Mouse (Mus musculus) limb, embryonic 13.5 days (tissue): ENCODE data around the gene Sik3. TPM values are rescaled to one million over a fixed set of nuclear protein-coding genes. Genes with fewer than 3 reads are reported as not detected.

Source experiments
- ATAC-seq: fragments of 200-750 bp; cut with Nextera tagmentation; 2 replicates; pipeline ENCODE4 v1.8.0; 2017; ENCODE audit warnings: low read depth, moderate number of reproducible peaks, moderate TSS enrichment; ENCODE audit not compliant: low FRiP score
- H3K27ac ChIP-seq: fragments of 300-500 bp; sonication (generic); 2 replicates; pipeline ENCODE4 v1.5.1; 2015; ENCODE audit warnings: inconsistent platforms, mild to moderate bottlenecking, moderate library complexity
- H3K27me3 ChIP-seq: fragments of 300-500 bp; sonication (generic); 2 replicates; pipeline ENCODE4 v1.6.1; 2015; ENCODE audit warnings: mild to moderate bottlenecking, inconsistent platforms
- H3K36me3 ChIP-seq: fragments of 300-500 bp; sonication (generic); 2 replicates; pipeline ENCODE4 v1.6.1; 2015; ENCODE audit warnings: inconsistent platforms, mild to moderate bottlenecking, moderate library complexity
- H3K4me1 ChIP-seq: fragments of 300-500 bp; sonication (generic); 2 replicates; pipeline ENCODE4 v1.6.1; 2015; ENCODE audit warnings: inconsistent platforms
- H3K4me2 ChIP-seq: fragments of 300-500 bp; sonication (generic); replicated peaks from 2 replicates; pipeline ENCODE4 v1.6.1; 2015; ENCODE audit warnings: inconsistent platforms, mild to moderate bottlenecking, moderate library complexity
- H3K4me3 ChIP-seq: fragments of 300-500 bp; sonication (generic); 2 replicates; pipeline ENCODE4 v1.5.1; 2015; ENCODE audit warnings: moderate library complexity, mild to moderate bottlenecking, inconsistent platforms
- H3K9ac ChIP-seq: fragments of 300-500 bp; sonication (generic); 2 replicates; pipeline ENCODE4 v1.6.1; 2015; ENCODE audit warnings: mild to moderate bottlenecking, inconsistent platforms
- H3K9me3 ChIP-seq: fragments of 300-500 bp; sonication (generic); 2 replicates; pipeline ENCODE4 v1.6.1; 2016; ENCODE audit warnings: inconsistent platforms
- WGBS: fragments of 180-500 bp; shearing (Covaris S2); methylation state at CpG from one replicate; pipeline ENCODE4 v1.1.7; 2015; 5-methylcytosine and 5-hydroxymethylcytosine counted together
- polyA plus RNA-seq: library from polyadenylated mRNA; unstranded; fragments of >200 nt; fragmentation: Nextera tagmentation; extraction: Ambion mirVana; gene quantifications from 2 replicates; pipeline ENCODE4 v1.2.1, GENCODE M21; 2015

The Sik3 gene
- polyA plus RNA-seq, 1 experiment from 2014 or later: 8.2 TPM

GRCm38 (mm10) chr9:46038786-46039185 is 26.2 kb downstream of the Sik3 start:
- peaks cover 12% of the 10 kb centered on the region for H3K4me1 ChIP-seq
- ATAC-seq: no peak
- WGBS: 90% methylated on average over 13 of the region's 13 CpGs
- H3K9ac ChIP-seq: no peak overlapping the region
- no peak overlapping the region for H3K4me2 ChIP-seq
- H3K27me3 ChIP-seq: no peaks in the 10 kb centered on the region
- no peaks in the 10 kb centered on the region for H3K9me3 ChIP-seq
- H3K4me3 ChIP-seq: no peak overlapping the region
- peaks cover 7% of the 10 kb centered on the region; the same call in 1 of the 2 replicates for H3K36me3 ChIP-seq
- no peak overlapping the region for H3K27ac ChIP-seq

- no peaks in the 10 kb centered on the region for H3K9me3 ChIP-seq
- no peak overlapping the region for H3K9ac ChIP-seq
- 75% methylated on average over 2 of the region's 2 CpGs for WGBS
- no peak overlapping the region for H3K27ac ChIP-seq
- no peak overlapping the region for H3K4me2 ChIP-seq
- peaks cover 7% of the 10 kb centered on the region; the same call in 1 of the 2 replicates for H3K36me3 ChIP-seq
- no peaks in the 10 kb centered on the region for H3K4me1 ChIP-seq
- no peak for ATAC-seq
- no peaks in the 10 kb centered on the region for H3K27me3 ChIP-seq
- H3K4me3 ChIP-seq: no peak overlapping the region
Observed at GRCm38 (mm10) chr9:46041186-46041585, 28.6 kb downstream of the Sik3 start.

DNA sequence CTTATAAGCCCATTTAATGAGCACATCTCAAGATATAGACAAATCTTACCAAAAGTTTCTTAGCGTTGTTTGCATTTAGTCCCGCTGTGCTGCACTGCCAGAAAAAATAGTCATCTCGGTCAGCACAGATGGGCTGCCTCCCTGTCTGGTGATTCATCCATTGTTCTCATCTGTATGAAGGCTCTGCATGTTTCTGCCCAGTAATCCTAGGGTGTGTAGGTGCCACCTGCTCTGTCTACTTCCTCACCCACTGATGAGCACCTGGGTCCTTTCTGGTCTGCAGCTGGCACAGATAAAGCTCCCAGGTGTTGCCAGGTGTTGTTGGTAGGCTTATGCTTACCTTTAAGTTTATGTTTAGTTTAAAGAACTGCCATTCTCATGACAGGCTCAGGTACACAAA is 29.8 kb downstream of the Sik3 start:
- ATAC-seq: no peak
- no peaks in the 10 kb centered on the region for H3K9me3 ChIP-seq
- H3K9ac ChIP-seq: no peak overlapping the region
- no peak overlapping the region for H3K4me3 ChIP-seq
- 93% methylated on average over 3 of the region's 3 CpGs for WGBS
- peaks cover 7% of the 10 kb centered on the region; the same call in 1 of the 2 replicates for H3K36me3 ChIP-seq
- no peak overlapping the region for H3K4me2 ChIP-seq
- no peak overlapping the region for H3K27ac ChIP-seq
- no peaks in the 10 kb centered on the region for H3K4me1 ChIP-seq
- H3K27me3 ChIP-seq: no peaks in the 10 kb centered on the region

- H3K9me3 ChIP-seq: no peaks in the 10 kb centered on the region
- no peaks in the 10 kb centered on the region for H3K27me3 ChIP-seq
- H3K36me3 ChIP-seq: peaks cover 7% of the 10 kb centered on the region; the same call in 1 of the 2 replicates
- H3K4me1 ChIP-seq: peaks cover 4% of the 10 kb centered on the region
- no peak overlapping the region for H3K9ac ChIP-seq
- no peak for ATAC-seq
- 92% methylated on average over 8 of the region's 8 CpGs for whole genome bisulfite sequencing
- no peak overlapping the region for H3K27ac ChIP-seq
- no peak overlapping the region for H3K4me3 ChIP-seq
- no peak overlapping the region for H3K4me2 ChIP-seq
Observed at GRCm38 (mm10) chr9:46043626-46044025, 31.0 kb downstream of the Sik3 start.

GRCm38 (mm10) chr9:46046724-46047517 is 34.3 kb downstream of the Sik3 start:
- ATAC-seq: no peak
- Histone ChIP-seq H3K36me3 (no peaks in the 10 kb centered on the region), H3K4me1 (peaks cover 16% of the 10 kb centered on the region), H3K27ac (no peak overlapping the region), H3K4me3 (no peak overlapping the region), H3K4me2 (no peak overlapping the region), H3K27me3 (no peaks in the 10 kb centered on the region), H3K9ac (no peak overlapping the region), H3K9me3 (no peaks in the 10 kb centered on the region)
- 87% methylated on average over 11 of the region's 11 CpGs for WGBS

- Histone ChIP-seq H3K4me3 (no peak overlapping the region), H3K4me2 (no peak overlapping the region), H3K9ac (no peak overlapping the region), H3K4me1 (peaks cover 21% of the 10 kb centered on the region), H3K27ac (no peak overlapping the region), H3K27me3 (no peaks in the 10 kb centered on the region), H3K9me3 (no peaks in the 10 kb centered on the region), H3K36me3 (no peaks in the 10 kb centered on the region)
- WGBS: 50% methylated on average over 7 of the region's 7 CpGs
- ATAC-seq: no peak
Observed at GRCm38 (mm10) chr9:46049525-46049924, 36.9 kb downstream of the Sik3 start.

GRCm38 (mm10) chr9:46050203-46050602 is 37.6 kb downstream of the Sik3 start:
- Histone ChIP-seq H3K27ac (no peak overlapping the region), H3K36me3 (no peaks in the 10 kb centered on the region), H3K4me2 (no peak overlapping the region), H3K9ac (no peak overlapping the region), H3K27me3 (no peaks in the 10 kb centered on the region), H3K4me3 (no peak overlapping the region), H3K4me1 (peaks cover 23% of the 10 kb centered on the region), H3K9me3 (no peaks in the 10 kb centered on the region)
- 65% methylated on average over 8 of the region's 8 CpGs for WGBS
- ATAC-seq: no peak

- no peak for ATAC-seq
- Histone ChIP-seq H3K4me2 (no peak overlapping the region), H3K36me3 (no peaks in the 10 kb centered on the region), H3K4me1 (peaks cover 32% of the 10 kb centered on the region), H3K4me3 (no peak overlapping the region), H3K27ac (no peak overlapping the region), H3K9me3 (no peaks in the 10 kb centered on the region), H3K9ac (no peak overlapping the region), H3K27me3 (no peaks in the 10 kb centered on the region)
- 91% methylated on average over 9 of the region's 9 CpGs for WGBS
Observed at GRCm38 (mm10) chr9:46053014-46053666, 40.5 kb downstream of the Sik3 start.

DNA sequence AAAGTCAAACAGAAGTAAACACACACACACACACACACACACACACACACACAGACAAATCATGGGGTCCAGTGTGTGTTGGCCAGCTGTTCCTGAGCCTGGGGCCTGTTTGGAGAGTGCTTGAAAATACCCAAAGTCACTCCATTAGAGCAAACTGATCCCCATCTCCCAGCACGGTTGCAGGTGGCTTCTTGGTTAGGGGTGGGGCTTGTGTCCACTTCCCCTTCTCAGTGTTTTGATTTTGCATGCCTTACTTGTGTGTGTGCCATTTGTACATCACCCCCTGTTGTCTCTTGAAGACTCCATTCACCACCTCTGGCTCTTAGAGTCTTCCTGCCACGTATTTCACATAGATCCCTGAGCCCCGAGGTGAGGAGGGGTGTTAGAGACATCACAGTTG is 45.4 kb downstream of the Sik3 start:
- Histone ChIP-seq H3K9me3 (no peaks in the 10 kb centered on the region), H3K27me3 (no peaks in the 10 kb centered on the region), H3K4me2 (no peak overlapping the region), H3K9ac (no peak overlapping the region), H3K4me1 (peaks cover 26% of the 10 kb centered on the region), H3K36me3 (no peaks in the 10 kb centered on the region), H3K4me3 (no peak overlapping the region), H3K27ac (no peak overlapping the region)
- no peak for ATAC-seq
- WGBS: 87% methylated on average over 3 of the region's 3 CpGs

GRCm38 (mm10) chr9:46060249-46060648 is 47.6 kb downstream of the Sik3 start:
- H3K27ac ChIP-seq: no peak overlapping the region
- H3K36me3 ChIP-seq: no peaks in the 10 kb centered on the region
- H3K27me3 ChIP-seq: no peaks in the 10 kb centered on the region
- H3K9ac ChIP-seq: no peak overlapping the region
- H3K9me3 ChIP-seq: no peaks in the 10 kb centered on the region
- WGBS: 79% methylated on average over 2 of the region's 2 CpGs
- peaks cover 19% of the 10 kb centered on the region for H3K4me1 ChIP-seq
- no peak overlapping the region for H3K4me2 ChIP-seq
- no peak overlapping the region for H3K4me3 ChIP-seq
- ATAC-seq: no peak

DNA sequence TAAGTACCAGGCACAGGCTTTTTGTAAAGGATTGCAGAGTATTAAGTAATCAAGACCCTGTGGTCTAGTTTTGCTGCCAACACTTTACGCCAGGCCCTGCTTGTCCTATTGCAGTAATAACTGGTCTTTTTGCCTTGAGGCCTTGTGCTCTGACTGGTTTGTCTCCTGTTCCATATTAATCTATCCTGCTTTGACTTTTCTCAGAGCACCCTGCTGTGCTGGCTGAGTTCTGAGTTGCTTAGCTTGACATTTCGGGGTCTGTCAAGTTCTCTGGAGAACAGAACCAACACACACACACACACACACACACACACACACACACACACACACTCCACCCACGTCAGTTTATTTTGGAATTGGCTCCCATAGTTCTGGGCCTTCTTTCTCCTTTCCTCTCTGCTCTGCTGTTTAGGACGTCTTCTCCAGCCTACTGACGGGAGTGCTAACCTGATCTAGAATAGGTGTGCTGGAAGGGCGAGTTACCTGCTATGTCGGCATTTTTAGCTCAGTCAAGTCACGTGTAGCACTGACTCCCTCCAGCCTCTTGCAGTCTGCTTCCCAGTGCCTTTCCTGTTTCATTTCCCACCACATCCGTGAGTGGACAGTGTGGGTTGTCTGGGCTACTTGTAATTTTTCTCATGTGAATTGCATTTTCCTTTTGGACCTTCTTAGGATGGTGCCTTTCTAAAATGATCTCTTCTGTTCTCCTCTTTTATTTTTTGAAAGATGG is 49.2 kb downstream of the Sik3 start:
- no peak for ATAC-seq
- Histone ChIP-seq H3K4me2 (no peak overlapping the region), H3K27ac (no peak overlapping the region), H3K4me1 (peaks cover 13% of the 10 kb centered on the region), H3K9ac (no peak overlapping the region), H3K27me3 (no peaks in the 10 kb centered on the region), H3K4me3 (no peak overlapping the region), H3K36me3 (no peaks in the 10 kb centered on the region), H3K9me3 (no peaks in the 10 kb centered on the region)
- 64% methylated on average over 9 of the region's 9 CpGs for WGBS

- H3K9me3 ChIP-seq: no peaks in the 10 kb centered on the region
- H3K4me3 ChIP-seq: no peak overlapping the region
- ATAC-seq: no peak
- H3K27ac ChIP-seq: no peak overlapping the region
- peaks cover 25% of the 10 kb centered on the region for H3K4me1 ChIP-seq
- no peaks in the 10 kb centered on the region for H3K27me3 ChIP-seq
- no peaks in the 10 kb centered on the region for H3K36me3 ChIP-seq
- H3K4me2 ChIP-seq: no peak overlapping the region
- H3K9ac ChIP-seq: no peak overlapping the region
- 87% methylated on average over 7 of the region's 7 CpGs for WGBS
Observed at GRCm38 (mm10) chr9:46064331-46064730, 51.7 kb downstream of the Sik3 start.
